Mouse (Mus musculus) adrenal gland, adult 18-20 months (tissue): ENCODE measurements around the gene Phlpp1. TPM values are rescaled to one million over a fixed set of nuclear protein-coding genes. Genes with fewer than 3 reads are reported as not detected.

Experiments used
- DNase-seq, 2 experiments: peaks; one replicate each; pipeline ENCODE4 v3.0.0; 2021 to 2022; ENCODE audit warnings: low spot score in 2 of 2
- total RNA-seq, 2 experiments: library from RNA; stranded (reverse); gene quantifications; 1 replicate in 1 of 2; 2 replicates in 1 of 2; pipeline ENCODE4 v1.2.3; 2021

Gene Phlpp1
- total RNA-seq, 2 experiments from 2014 or later: 13.2 to 17.3 TPM

- DNase-seq: no peak
Measured at GRCm38 (mm10) chr1:106240116-106240685, 68.6 kb downstream of the Phlpp1 start.

GRCm38 (mm10) chr1:106241059-106241458 lies 69.5 kb downstream of the Phlpp1 start:
- no peak for DNase-seq

DNA sequence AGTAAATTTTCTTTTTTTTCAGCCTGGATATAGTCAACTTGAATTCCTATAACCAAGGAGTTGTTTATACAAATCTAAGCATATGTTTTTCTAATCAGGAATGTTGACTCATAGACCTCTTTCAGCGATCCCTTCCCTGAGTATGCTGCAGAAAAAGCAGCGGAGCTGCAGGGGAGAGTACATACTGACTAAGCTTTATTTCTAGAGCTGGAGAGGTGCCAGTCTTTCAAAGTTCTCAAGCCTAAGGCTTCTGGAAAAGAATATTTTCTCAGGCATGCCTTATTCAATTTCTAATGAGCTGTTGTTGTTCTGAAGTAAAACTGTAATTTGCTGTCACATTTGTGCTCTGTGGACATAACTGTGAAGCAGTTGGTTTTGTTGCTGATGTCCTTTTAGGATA lies 70.6 kb downstream of the Phlpp1 start:
- no peak for DNase-seq

- DNase-seq: no peak
Measured at GRCm38 (mm10) chr1:106243371-106243770, 71.8 kb downstream of the Phlpp1 start.

- no peak for DNase-seq
Measured at GRCm38 (mm10) chr1:106244245-106244644, 72.7 kb downstream of the Phlpp1 start.

- DNase-seq: no peak
Measured at GRCm38 (mm10) chr1:106254047-106254446, 82.5 kb downstream of the Phlpp1 start.

- no peak for DNase-seq
Measured at GRCm38 (mm10) chr1:106257176-106257575, 85.6 kb downstream of the Phlpp1 start.

DNA sequence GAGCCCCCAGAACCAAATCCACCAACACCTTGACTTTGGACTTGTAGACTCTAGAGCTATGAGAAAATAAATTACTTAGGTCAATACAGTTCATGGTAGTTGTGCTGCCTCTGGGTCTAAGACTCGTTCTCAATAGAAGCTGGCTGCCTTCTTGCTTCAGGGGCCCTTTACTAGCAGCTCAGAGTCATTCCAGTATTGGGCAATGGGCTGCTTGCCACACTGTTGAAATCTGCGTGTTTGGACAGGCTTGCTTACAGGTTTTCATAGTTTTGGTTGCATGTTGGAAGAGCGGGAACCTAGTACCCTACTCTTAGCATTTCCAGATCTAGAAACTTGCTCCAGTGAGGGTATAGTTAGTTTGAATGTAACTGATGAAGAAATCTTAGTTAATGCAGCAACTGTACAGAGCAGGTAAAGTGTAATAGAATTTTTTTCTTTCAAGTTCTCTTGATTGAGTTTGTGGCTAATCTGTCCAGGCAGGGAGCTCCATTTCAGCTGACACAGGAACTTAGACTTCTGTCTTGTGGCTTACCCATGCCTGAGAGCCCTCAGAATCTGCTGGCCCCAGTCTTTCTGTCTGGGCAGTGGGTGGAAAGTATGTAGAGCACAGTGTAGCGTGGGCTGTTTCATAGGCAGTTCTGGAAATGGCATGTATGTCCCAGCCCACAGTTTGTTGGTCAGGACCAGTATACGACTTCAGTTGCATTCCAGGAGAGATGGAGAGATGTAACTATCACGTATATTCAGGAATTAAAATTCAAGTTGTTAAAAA lies 96.7 kb downstream of the Phlpp1 start:
- DNase-seq: no peak

- DNase-seq: no peak
Measured at GRCm38 (mm10) chr1:106269337-106269736, 97.8 kb downstream of the Phlpp1 start.

GRCm38 (mm10) chr1:106272916-106273315 lies 101.4 kb downstream of the Phlpp1 start:
- no peak for DNase-seq

DNA sequence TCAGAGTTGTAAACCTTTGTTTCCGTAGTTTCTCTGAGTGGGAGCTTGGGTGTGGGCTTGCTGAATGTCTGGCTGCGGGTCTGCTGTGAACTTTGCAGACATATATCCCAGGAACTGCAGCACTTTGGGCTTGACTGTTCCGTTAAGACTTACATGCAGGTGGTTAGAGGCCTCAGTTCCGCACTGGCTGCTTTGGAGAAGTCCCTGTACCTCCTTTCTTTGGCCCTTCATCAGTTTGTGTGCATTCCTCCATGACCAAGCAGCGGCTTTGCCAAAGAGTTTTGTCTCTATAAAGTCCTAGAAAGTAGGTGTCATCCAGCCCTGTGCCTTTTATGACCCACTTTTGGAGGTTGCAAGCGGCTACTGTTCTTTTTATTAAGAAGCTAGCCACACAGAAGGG lies 102.2 kb downstream of the Phlpp1 start:
- no peak for DNase-seq

GRCm38 (mm10) chr1:106274561-106275001 lies 103.0 kb downstream of the Phlpp1 start:
- DNase-seq: no peak

DNA sequence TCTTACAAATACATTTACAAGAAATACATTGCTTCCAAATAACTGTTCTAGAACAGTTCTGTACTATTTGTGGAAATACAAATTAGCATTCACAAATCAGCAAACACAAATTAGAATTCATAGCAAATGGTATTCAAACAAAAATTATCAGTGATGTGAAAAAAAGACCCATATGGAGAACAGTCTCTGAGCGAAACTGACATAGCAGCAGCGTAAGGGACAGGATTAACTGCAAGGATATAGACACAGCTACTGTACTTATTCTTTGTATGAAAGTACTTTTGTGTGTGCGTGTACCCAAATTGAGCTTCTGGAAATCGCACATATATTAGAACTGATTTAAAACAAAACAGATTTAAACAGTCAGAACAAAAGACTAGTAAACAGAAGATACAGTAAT lies 103.6 kb downstream of the Phlpp1 start:
- DNase-seq: no peak

GRCm38 (mm10) chr1:106275731-106276130 lies 104.2 kb downstream of the Phlpp1 start:
- no peak for DNase-seq

DNA sequence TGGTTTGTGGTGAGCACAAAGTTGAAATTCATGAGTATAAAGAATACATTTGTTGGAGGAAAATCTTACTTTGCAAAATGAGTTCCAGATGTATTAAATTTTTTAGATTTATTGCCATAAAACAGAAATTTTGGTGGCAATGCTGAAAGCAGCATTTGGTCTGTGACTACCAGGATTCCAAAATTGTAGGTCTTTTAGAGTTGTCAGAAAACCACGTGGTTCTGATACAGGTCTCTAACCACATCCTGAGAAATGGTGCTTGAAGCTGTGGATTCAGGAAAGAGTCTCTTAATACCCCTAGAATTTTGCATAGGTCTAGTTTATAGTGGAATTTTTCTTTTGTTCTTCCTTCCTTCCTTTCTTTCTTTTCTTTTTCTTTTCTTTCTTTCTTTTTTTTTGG lies 105.3 kb downstream of the Phlpp1 start:
- no peak for DNase-seq

DNA sequence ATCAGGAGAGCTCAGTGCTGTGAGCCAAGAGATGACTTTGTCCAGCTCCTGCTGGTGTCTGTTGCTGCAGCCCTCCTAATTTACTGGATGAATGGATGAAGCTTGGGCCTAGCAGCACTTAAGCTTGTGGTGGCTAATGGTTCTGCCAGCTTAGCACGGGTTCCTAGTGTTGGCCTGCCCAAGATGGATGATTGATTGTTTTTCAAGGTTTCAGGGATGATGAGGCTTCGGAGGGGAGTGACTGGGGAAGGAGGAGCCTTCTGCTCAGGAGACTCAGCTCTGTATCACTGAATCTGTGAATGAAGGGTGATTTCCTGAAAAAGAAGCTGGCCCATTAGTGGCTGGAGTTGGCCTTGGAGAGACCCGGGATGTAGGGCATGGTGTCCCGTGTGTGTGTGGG lies 105.7 kb downstream of the Phlpp1 start:
- no peak for DNase-seq

DNA sequence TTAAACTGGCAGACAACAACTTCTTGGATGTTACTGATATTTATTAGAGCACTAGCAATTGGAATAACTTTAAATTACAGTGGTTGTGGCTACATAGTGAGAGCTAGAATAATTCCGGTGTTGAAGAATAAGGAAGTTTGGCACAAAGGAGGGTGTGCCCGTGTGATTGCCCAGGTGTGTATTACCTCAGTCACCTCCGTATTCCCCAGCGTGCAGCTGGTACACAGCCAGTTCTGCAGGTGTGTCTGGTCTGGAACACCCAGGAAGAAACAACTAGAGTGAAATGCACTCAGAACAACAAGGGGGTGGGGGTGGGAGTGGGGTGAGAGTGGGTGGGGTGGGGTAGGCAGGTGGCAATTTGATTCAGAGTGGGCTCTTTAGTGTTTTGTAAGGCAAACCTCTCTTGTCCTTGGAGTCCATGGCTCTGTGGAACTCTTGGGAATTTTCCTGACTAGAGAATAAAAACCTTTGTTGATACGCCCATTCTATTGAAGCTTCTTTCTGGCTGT lies 107.1 kb downstream of the Phlpp1 start:
- no peak for DNase-seq

DNA sequence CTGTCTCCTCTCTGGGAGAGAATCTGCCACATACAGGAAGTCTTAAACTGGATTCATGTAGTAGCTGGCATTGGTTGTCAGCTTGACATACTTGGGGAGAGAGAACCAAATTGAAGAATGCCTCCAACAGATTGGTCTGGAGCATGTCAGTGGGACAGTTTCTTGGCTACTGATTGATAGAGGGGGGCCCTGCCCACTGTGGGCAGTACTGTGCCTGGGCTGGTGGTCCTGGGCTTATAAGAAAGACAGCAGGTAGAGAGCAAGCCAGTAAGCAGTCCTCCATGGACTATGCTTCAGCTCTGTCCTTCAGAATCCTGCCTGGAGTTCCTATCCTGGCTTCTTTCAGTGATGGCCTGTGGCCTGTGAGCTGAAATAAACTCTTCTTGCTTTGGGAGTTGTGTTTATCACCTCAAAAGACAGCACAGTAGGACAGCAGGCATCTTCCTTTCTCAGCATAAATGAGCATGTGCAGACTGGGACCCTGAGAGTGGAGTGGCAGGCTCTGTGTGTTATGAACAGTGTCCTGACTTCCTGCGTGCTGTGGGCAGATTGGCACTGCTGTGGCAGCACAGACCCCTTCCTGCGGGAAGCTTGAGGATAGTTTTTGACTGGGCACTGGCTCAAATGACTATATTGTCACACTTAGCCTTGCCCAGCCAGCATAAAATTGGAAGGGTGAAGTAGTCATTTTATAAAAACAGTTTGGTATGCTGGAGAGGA lies 108.0 kb downstream of the Phlpp1 start:
- no peak for DNase-seq

DNA sequence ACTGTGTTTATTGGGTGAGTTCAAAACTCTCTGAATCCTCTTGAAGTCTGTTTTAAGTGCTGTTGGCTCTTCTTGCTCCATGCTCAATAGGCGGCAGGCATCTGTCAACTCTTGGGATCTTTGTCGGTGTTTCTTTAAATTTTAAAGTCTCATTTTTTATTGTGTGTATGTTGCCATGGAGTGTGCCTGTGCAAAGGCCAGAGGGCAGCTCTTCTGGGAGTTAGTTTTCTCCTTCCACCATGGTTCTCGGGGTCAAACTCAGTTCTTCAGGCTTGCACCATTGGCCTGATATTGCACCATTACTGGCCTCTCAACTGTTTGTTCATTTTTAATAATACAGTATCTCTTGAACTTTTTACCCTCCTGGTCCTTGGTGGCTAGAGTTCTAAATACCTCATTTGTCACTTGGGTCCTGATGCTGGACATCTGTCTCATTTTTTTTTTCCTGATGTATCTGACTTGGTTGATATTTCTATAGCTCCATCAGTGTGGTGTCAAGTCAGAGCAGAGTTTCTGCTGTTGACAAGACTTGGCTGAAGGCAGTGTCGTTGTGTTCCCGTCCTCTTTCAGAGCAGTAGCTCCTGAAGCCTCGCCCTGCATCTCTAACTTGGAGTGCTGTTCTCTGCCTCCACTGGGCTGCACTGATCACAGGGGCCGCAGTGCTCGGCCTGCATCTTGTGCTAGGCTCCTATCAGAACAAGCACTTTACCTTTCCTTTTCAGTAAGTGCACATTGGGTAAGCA lies 108.8 kb downstream of the Phlpp1 start:
- DNase-seq: no peak

GRCm38 (mm10) chr1:106286815-106287214 lies 115.3 kb downstream of the Phlpp1 start:
- peak in 1 of 2 experiments; percentile 0 for DNase-seq

- DNase-seq: no peak
Measured at GRCm38 (mm10) chr1:106289065-106289464, 117.5 kb downstream of the Phlpp1 start.
